In the genomic region with DNA sequence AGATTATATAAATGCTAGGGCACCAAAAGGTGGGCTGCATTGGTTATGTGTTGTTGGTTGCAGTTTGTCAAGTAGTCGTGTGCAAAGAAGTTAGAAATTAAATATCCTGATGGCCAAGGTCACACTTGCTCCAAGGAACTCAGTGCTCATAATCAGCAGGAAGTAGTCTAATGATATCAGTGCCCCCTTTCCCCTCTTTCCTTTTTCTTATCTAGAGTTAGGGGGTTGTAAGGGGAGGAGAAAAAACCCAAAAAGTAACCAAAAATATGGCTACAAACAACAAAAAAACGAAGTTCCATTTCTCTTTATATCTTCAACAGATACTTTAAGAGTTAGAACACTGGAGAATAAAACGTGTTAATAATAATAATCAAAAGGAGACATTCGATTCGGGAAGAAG, we compare ENCODE assay signal across 28 mouse cellular contexts. TPM values are rescaled to one million over a fixed set of nuclear protein-coding genes. Genes with fewer than 3 reads are reported as not detected.
A peak's percentile ranks its signal among the peaks of the same experiment; 100 is the strongest.
DNase-seq lines count a peak whose midpoint lies in the region; ATAC-seq and TF ChIP-seq lines count a peak whose summit lies in the region.
"Had no signal": no experiment of that assay in that cellular context is flagged by ENCODE, and none has a peak within 500 bp of the region (broad histone marks: within the 10 kb centered on the region; RNA-seq: fewer than 3 reads in every experiment).

No protein-coding gene starts in this region.

- DNase-seq in liver, result no peak
- DNase-seq in liver, embryonic 14.5 days (ENCODE audit: low read depth in 3 of 3, low spot score in 3 of 3), result no peak
- no peak for DNase-seq in hindbrain, postnatal 0 days (ENCODE audit: low spot score)
- DNase-seq in retina, embryonic 14.5 days (ENCODE audit: low spot score), result no peak
- DNase-seq: adrenal gland, adult 2 months; adrenal gland, postnatal 10 days; adrenal gland, postnatal 25 days; B cell, adult 2 months; cerebellum, adult 11 months; cerebellum, adult 18-20 months; cerebellum, adult 8-10 months; cerebellum, adult 9-11 months; cerebellum, postnatal 14 days; cerebellum, postnatal 36 days; embryo, embryonic 11 days had no signal

- 63% methylated on average over 5 of the region's 5 CpGs for WGBS in liver, embryonic 12.5 days (ENCODE audit: insufficient replicate concordance)
- 47% methylated on average over 5 of the region's 5 CpGs for WGBS in liver, embryonic 14.5 days (ENCODE audit: insufficient replicate concordance)
- WGBS in hindbrain, postnatal 0 days, result 83% methylated on average over 5 of the region's 5 CpGs

- no peak for TF ChIP-seq EP300 in liver, embryonic 14.5 days (IDR thresholded peaks at IDR 0.05; ENCODE audit: low read depth)

- H3K4me3 ChIP-seq in erythroblast, embryonic 14.5 days (replicated peaks), result peak overlapping the region; percentile 16
- H3K4me3 ChIP-seq in liver, embryonic 12.5 days, result no peak overlapping the region
- no peak overlapping the region for H3K4me3 ChIP-seq in liver, embryonic 14.5 days (ENCODE audit: insufficient read depth in 1 of 2, low read depth in 2 of 2, low read length in 2 of 2)
- no peak overlapping the region for H3K4me3 ChIP-seq in hindbrain, postnatal 0 days (ENCODE audit: low read length)
- H3K4me3 ChIP-seq: embryonic facial prominence, embryonic 13.5 days; embryonic facial prominence, embryonic 15.5 days; forebrain, embryonic 10.5 days; forebrain, embryonic 12.5 days had no signal

- no peaks in the 10 kb centered on the region for H3K27me3 ChIP-seq in erythroblast, embryonic 14.5 days (ENCODE audit: control insufficient read depth)
- H3K27me3 ChIP-seq in liver, embryonic 12.5 days (replicated peaks), result no peaks in the 10 kb centered on the region
- no peaks in the 10 kb centered on the region for H3K27me3 ChIP-seq in liver, embryonic 14.5 days (ENCODE audit: control insufficient read depth, insufficient read depth, low read length)
- no peaks in the 10 kb centered on the region for H3K27me3 ChIP-seq in hindbrain, postnatal 0 days (ENCODE audit: insufficient read depth, low read length)
- H3K27me3 ChIP-seq: CH12.LX; embryonic facial prominence, embryonic 15.5 days; forebrain, embryonic 12.5 days had no signal

- no peak for TF ChIP-seq CTCF in liver, embryonic 14.5 days (IDR thresholded peaks at IDR 0.05; ENCODE audit: low read depth)
- no peak for TF ChIP-seq CTCF in hindbrain, postnatal 0 days (IDR thresholded peaks at IDR 0.05; ENCODE audit: low read depth)

- H3K9me3 ChIP-seq in erythroblast, embryonic 14.5 days (ENCODE audit: control insufficient read depth, low read length), result no peaks in the 10 kb centered on the region
- H3K9me3 ChIP-seq in liver, embryonic 12.5 days (replicated peaks), result no peaks in the 10 kb centered on the region
- H3K9me3 ChIP-seq in liver, embryonic 14.5 days (ENCODE audit: control insufficient read depth, low read length), result no peaks in the 10 kb centered on the region
- no peaks in the 10 kb centered on the region for H3K9me3 ChIP-seq in hindbrain, postnatal 0 days (ENCODE audit: low read length)
- H3K9me3 ChIP-seq: embryonic facial prominence, embryonic 13.5 days; embryonic facial prominence, embryonic 15.5 days; forebrain, embryonic 10.5 days; forebrain, embryonic 12.5 days; G1E had no signal

- peaks cover 18% of the 10 kb centered on the region for H3K36me3 ChIP-seq in erythroblast, embryonic 14.5 days (ENCODE audit: control insufficient read depth)
- peaks cover 8% of the 10 kb centered on the region for H3K36me3 ChIP-seq in liver, embryonic 12.5 days
- no peaks in the 10 kb centered on the region; the same call in 1 of the 2 replicates for H3K36me3 ChIP-seq in liver, embryonic 14.5 days (replicated peaks; ENCODE audit: control insufficient read depth, insufficient read depth, low read depth)
- no peaks in the 10 kb centered on the region for H3K36me3 ChIP-seq in hindbrain, postnatal 0 days (ENCODE audit: insufficient read depth, low read length)
- H3K36me3 ChIP-seq: embryonic facial prominence, embryonic 13.5 days; embryonic facial prominence, embryonic 15.5 days; forebrain, embryonic 10.5 days; forebrain, embryonic 12.5 days; G1E had no signal

- ATAC-seq in erythroblast, adult 5-6 weeks (replicated peaks; ENCODE audit: low FRiP score, poor library complexity, severe bottlenecking), result no peak
- ATAC-seq in liver, embryonic 12.5 days, result no peak
- no peak for ATAC-seq in liver, embryonic 14.5 days (ENCODE audit: insufficient read depth)
- ATAC-seq in hindbrain, postnatal 0 days, result no peak
- ATAC-seq: CD4-positive, CD25-positive, alpha-beta regulatory T cell, adult 4 months; forebrain, embryonic 14.5 days; forebrain, embryonic 16.5 days had no signal

- peak overlapping the region; percentile 45; the same call in 1 of the 2 replicates for H3K4me2 ChIP-seq in liver, embryonic 12.5 days
- peak overlapping the region; percentile 60; the same call in 1 of the 2 replicates for H3K4me2 ChIP-seq in liver, embryonic 14.5 days (ENCODE audit: low read depth)
- H3K4me2 ChIP-seq in hindbrain, postnatal 0 days (ENCODE audit: low read depth, low read length), result no peak overlapping the region
- H3K4me2 ChIP-seq: embryonic facial prominence, embryonic 13.5 days; embryonic facial prominence, embryonic 15.5 days; forebrain, embryonic 12.5 days had no signal

- no peak overlapping the region for H3K27ac ChIP-seq in liver, embryonic 12.5 days
- H3K27ac ChIP-seq in liver, embryonic 14.5 days, result no peak overlapping the region
- H3K27ac ChIP-seq in hindbrain, postnatal 0 days, result no peak overlapping the region
- H3K27ac ChIP-seq: embryonic facial prominence, embryonic 13.5 days; embryonic facial prominence, embryonic 15.5 days; forebrain, embryonic 10.5 days; forebrain, embryonic 12.5 days had no signal

- H3K4me1 ChIP-seq in erythroblast, embryonic 14.5 days (ENCODE audit: control insufficient read depth), result peaks cover 27% of the 10 kb centered on the region
- H3K4me1 ChIP-seq in liver, embryonic 12.5 days, result peaks cover 20% of the 10 kb centered on the region
- peaks cover 8 to 10% of the 10 kb centered on the region in 2 experiments for H3K4me1 ChIP-seq in liver, embryonic 14.5 days (replicated peaks; ENCODE audit: control insufficient read depth in 2 of 2, insufficient read depth in 2 of 2, low read length in 1 of 2)
- no peaks in the 10 kb centered on the region for H3K4me1 ChIP-seq in hindbrain, postnatal 0 days (ENCODE audit: insufficient read depth, low read length)
- H3K4me1 ChIP-seq: embryonic facial prominence, embryonic 13.5 days; embryonic facial prominence, embryonic 15.5 days; forebrain, embryonic 12.5 days had no signal

- no peak overlapping the region for H3K9ac ChIP-seq in liver, embryonic 12.5 days
- H3K9ac ChIP-seq in liver, embryonic 14.5 days (replicated peaks), result no peak overlapping the region
- H3K9ac ChIP-seq in hindbrain, postnatal 0 days (replicated peaks; ENCODE audit: low read length), result no peak overlapping the region
- H3K9ac ChIP-seq: embryonic facial prominence, embryonic 13.5 days; embryonic facial prominence, embryonic 15.5 days; forebrain, embryonic 12.5 days had no signal

RNA-seq across cellular contexts. Expression of a gene that starts 2.6 kb away (rescaled TPM):
- polyA plus RNA-seq in erythroblast, embryonic 14.5 days (2012), result 4.2 and 7.0 TPM in 2 replicates
- 10.7 and 16.7 TPM in 2 replicates for total RNA-seq in erythroblast, adult 5-6 weeks (2015; ENCODE audit: low replicate concordance)
- total RNA-seq in erythroblast, adult 5-6 weeks (2017; ENCODE audit: low replicate concordance), result 11.8 and 12.5 TPM in 2 replicates
- 201 and 211 TPM in 2 replicates for polyA plus RNA-seq in liver, embryonic 12.5 days (2016; fragmentation: Nextera tagmentation; extraction: Ambion mirVana)
- polyA plus RNA-seq in liver, embryonic 14.5 days (2012; rRNA removed), result 73.5 and 131 TPM in 2 replicates
- polyA plus RNA-seq in liver, embryonic 14.5 days (2014; fragmentation: Nextera tagmentation; extraction: Ambion mirVana), result 154 and 162 TPM in 2 replicates
- total RNA-seq in hindbrain, postnatal 0 days (2014; rRNA removed), result 20.0 and 38.4 TPM in 2 replicates
- 153 and 160 TPM in 2 replicates for polyA plus RNA-seq in hindbrain, postnatal 0 days (2015; fragmentation: Nextera tagmentation; extraction: Ambion mirVana)
- total RNA-seq: CH12.LX had no signal
- polyA plus RNA-seq: adrenal gland, adult 2 months; CD4-positive, CD25-positive, alpha-beta regulatory T cell, adult 4 months had no signal

RNA-seq across cellular contexts. Expression of a gene that starts 30.8 kb away (rescaled TPM):
- 5.7 and 10.2 TPM in 2 replicates for polyA plus RNA-seq in erythroblast, embryonic 14.5 days (2012)
- 20.7 and 26.5 TPM in 2 replicates for total RNA-seq in erythroblast, adult 5-6 weeks (2015; ENCODE audit: low replicate concordance)
- total RNA-seq in erythroblast, adult 5-6 weeks (2017; ENCODE audit: low replicate concordance), result 31.0 and 39.6 TPM in 2 replicates
- polyA plus RNA-seq in liver, embryonic 12.5 days (2016; fragmentation: Nextera tagmentation; extraction: Ambion mirVana), result 182 and 192 TPM in 2 replicates
- polyA plus RNA-seq in liver, embryonic 14.5 days (2012; rRNA removed), result 66.5 and 105 TPM in 2 replicates
- polyA plus RNA-seq in liver, embryonic 14.5 days (2014; fragmentation: Nextera tagmentation; extraction: Ambion mirVana), result 189 and 191 TPM in 2 replicates
- total RNA-seq in hindbrain, postnatal 0 days (2014; rRNA removed), result 72.2 and 82.6 TPM in 2 replicates
- 138 and 146 TPM in 2 replicates for polyA plus RNA-seq in hindbrain, postnatal 0 days (2015; fragmentation: Nextera tagmentation; extraction: Ambion mirVana)

RNA-seq across cellular contexts. Expression of a gene that starts 56.3 kb away (rescaled TPM):
- 0.02 TPM in 1 of 2 replicates, not detected in the other for polyA plus RNA-seq in erythroblast, embryonic 14.5 days (2012)
- 1.9 and 2.5 TPM in 2 replicates for total RNA-seq in erythroblast, adult 5-6 weeks (2015; ENCODE audit: low replicate concordance)
- 0.17 and 0.28 TPM in 2 replicates for total RNA-seq in erythroblast, adult 5-6 weeks (2017; ENCODE audit: low replicate concordance)
- polyA plus RNA-seq in liver, embryonic 12.5 days (2016; fragmentation: Nextera tagmentation; extraction: Ambion mirVana), result 0.17 and 0.20 TPM in 2 replicates
- 0.24 and 0.39 TPM in 2 replicates for polyA plus RNA-seq in liver, embryonic 14.5 days (2012; rRNA removed)
- 0.17 and 0.23 TPM in 2 replicates for polyA plus RNA-seq in liver, embryonic 14.5 days (2014; fragmentation: Nextera tagmentation; extraction: Ambion mirVana)
- total RNA-seq in hindbrain, postnatal 0 days (2014; rRNA removed), result not detected in 2 replicates
- 0.05 TPM in 1 of 2 replicates, not detected in the other for polyA plus RNA-seq in hindbrain, postnatal 0 days (2015; fragmentation: Nextera tagmentation; extraction: Ambion mirVana)
- total RNA-seq: adrenal gland, adult 2 months; adrenal gland, postnatal 10 days; adrenal gland, postnatal 25 days; common myeloid progenitor, adult 5-6 weeks had no signal
- polyA plus RNA-seq: adrenal gland, adult 2 months; CD4-positive, CD25-positive, alpha-beta regulatory T cell, adult 4 months; embryonic facial prominence, embryonic 13.5 days; embryonic facial prominence, embryonic 15.5 days; forebrain, embryonic 10.5 days; forebrain, embryonic 12.5 days had no signal
